Mouse (Mus musculus): ENCODE results near the gene Lpcat2. TPM values are rescaled to one million over a fixed set of nuclear protein-coding genes. Genes with fewer than 3 reads are reported as not detected.

Lpcat2 gene
- polyA plus RNA-seq, 1 experiment from 2014 or later = 3.5 TPM

Small RNAs within 50 kb of the gene (microRNA-seq; reads per million reads assigned to microRNA genes)
- not detected for gene Gm22151

Other genes with a start within 250 kb of the Lpcat2 start
- 1.8 and 2.2 TPM in 2 replicates for gene Irx6, start 181.1 kb upstream of the Lpcat2 start, polyA plus RNA-seq (2015; fragmentation: Nextera tagmentation; extraction: Ambion mirVana)
- 109 and 112 TPM in 2 replicates for gene Mmp2, start 28.0 kb upstream of the Lpcat2 start, polyA plus RNA-seq (2015; fragmentation: Nextera tagmentation; extraction: Ambion mirVana)
- gene Capns2, start 46.1 kb downstream of the Lpcat2 start, polyA plus RNA-seq (2015; fragmentation: Nextera tagmentation; extraction: Ambion mirVana) = 0.29 TPM in 1 of 2 replicates, not detected in the other
- 0.04 TPM in 1 of 2 replicates, not detected in the other for gene Slc6a2, start 104.7 kb downstream of the Lpcat2 start, polyA plus RNA-seq (2015; fragmentation: Nextera tagmentation; extraction: Ambion mirVana)
- gene Ces1a, start 192.9 kb downstream of the Lpcat2 start, polyA plus RNA-seq (2015; fragmentation: Nextera tagmentation; extraction: Ambion mirVana) = not detected in 2 replicates
- gene Ces1b, start 224.7 kb downstream of the Lpcat2 start, polyA plus RNA-seq (2015; fragmentation: Nextera tagmentation; extraction: Ambion mirVana) = not detected in 2 replicates